Mouse (Mus musculus): ENCODE results near the gene Kit. TPM values are rescaled to one million over a fixed set of nuclear protein-coding genes. Genes with fewer than 3 reads are reported as not detected.
A peak's percentile ranks its signal among the peaks of the same experiment; 100 is the strongest.

Kit gene
- polyA plus RNA-seq, 2 experiments: 11.0 to 13.4 TPM

DNA sequence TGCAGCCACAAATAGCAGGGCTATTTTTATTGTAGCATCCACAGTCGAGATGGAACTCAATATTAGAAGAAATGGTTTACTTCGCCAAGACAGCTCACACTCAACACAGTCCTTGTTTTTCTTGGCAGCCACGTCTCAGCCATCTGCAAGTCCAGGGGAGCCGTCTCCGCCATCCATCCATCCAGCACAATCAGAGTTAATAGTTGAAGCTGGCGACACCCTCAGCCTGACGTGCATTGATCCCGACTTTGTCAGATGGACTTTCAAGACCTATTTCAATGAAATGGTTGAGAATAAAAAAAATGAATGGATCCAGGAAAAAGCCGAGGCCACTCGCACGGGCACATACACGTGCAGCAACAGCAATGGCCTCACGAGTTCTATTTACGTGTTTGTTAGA is 32.2 kb downstream of the Kit start:
- Histone ChIP-seq H3K4me2 (ENCODE audit: low read depth) (no peak overlapping the region), H3K9me3 (ENCODE audit: control insufficient read depth, low read length) (no peaks in the 10 kb centered on the region), H3K27me3 (ENCODE audit: control insufficient read depth, insufficient read depth, low read length) (no peaks in the 10 kb centered on the region), H3K4me3 (ENCODE audit: insufficient read depth in 1 of 2, low read depth in 2 of 2, low read length in 2 of 2) (no peak overlapping the region), H3K27ac (no peak overlapping the region), H3K36me3 (replicated peaks; ENCODE audit: control insufficient read depth, insufficient read depth, low read depth) (no peaks in the 10 kb centered on the region), H3K4me1 (replicated peaks; ENCODE audit: control insufficient read depth in 2 of 2, insufficient read depth in 2 of 2, low read length in 1 of 2) (peaks cover 11 to 32% of the 10 kb centered on the region in 2 experiments), H3K9ac (replicated peaks) (no peak overlapping the region)
- ATAC-seq (ENCODE audit: insufficient read depth): no peak
- DNase-seq (ENCODE audit: low read depth in 3 of 3, low spot score in 3 of 3): no peak
- WGBS (ENCODE audit: insufficient replicate concordance): 60% methylated on average over 14 of the region's 14 CpGs
- TF ChIP-seq CTCF (IDR thresholded peaks at IDR 0.05; ENCODE audit: low read depth): no peak
- TF ChIP-seq EP300 (IDR thresholded peaks at IDR 0.05; ENCODE audit: low read depth): no peak

GRCm38 (mm10) chr5:75607971-75608370 is 33.3 kb downstream of the Kit start:
- DNase-seq (ENCODE audit: low read depth in 3 of 3, low spot score in 3 of 3): peak in 2 of 3 experiments; percentile 18 to 28
- peak overlapping the region; percentile 54 for H3K4me2 ChIP-seq (ENCODE audit: low read depth)

DNA sequence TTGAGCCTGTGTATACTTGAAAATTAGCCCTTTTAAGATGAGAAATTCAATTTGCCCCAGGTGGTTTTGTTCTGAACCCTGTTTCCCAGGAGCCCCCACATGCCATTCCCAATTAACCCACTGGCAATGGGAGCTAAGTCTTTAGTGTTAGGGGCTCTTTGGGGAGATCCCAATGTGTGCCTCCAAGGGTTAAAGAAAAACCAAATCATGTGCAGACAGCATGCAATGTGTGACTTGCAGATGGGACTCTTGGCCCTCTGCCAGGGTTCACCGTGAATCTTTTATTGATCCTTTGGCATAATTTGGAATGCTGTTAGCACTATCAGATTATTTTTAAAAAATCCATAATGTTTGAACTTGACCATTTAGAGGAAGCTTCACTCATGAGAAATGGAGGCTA is 37.7 kb downstream of the Kit start:
- Histone ChIP-seq H3K9me3 (ENCODE audit: control insufficient read depth, low read length) (no peaks in the 10 kb centered on the region), H3K4me1 (replicated peaks; ENCODE audit: control insufficient read depth in 2 of 2, insufficient read depth in 2 of 2, low read length in 1 of 2) (peaks cover 8 to 11% of the 10 kb centered on the region in 2 experiments), H3K27me3 (ENCODE audit: control insufficient read depth, insufficient read depth, low read length) (no peaks in the 10 kb centered on the region), H3K36me3 (replicated peaks; ENCODE audit: control insufficient read depth, insufficient read depth, low read depth) (no peaks in the 10 kb centered on the region), H3K9ac (replicated peaks) (no peak overlapping the region), H3K4me2 (ENCODE audit: low read depth) (no peak overlapping the region), H3K27ac (no peak overlapping the region), H3K4me3 (ENCODE audit: insufficient read depth in 1 of 2, low read depth in 2 of 2, low read length in 2 of 2) (no peak overlapping the region)
- WGBS (ENCODE audit: insufficient replicate concordance): 74% methylated on average over 1 of the region's 1 CpGs
- no peak for TF ChIP-seq EP300 (IDR thresholded peaks at IDR 0.05; ENCODE audit: low read depth)
- TF ChIP-seq CTCF (IDR thresholded peaks at IDR 0.05; ENCODE audit: low read depth): no peak
- ATAC-seq (ENCODE audit: insufficient read depth): no peak
- no peak for DNase-seq (ENCODE audit: low read depth in 3 of 3, low spot score in 3 of 3)

More at GRCm38 (mm10) chr5:75607971-75608370, 33.3 kb downstream of the Kit start:
- no peaks in the 10 kb centered on the region for H3K27me3 ChIP-seq (ENCODE audit: control insufficient read depth, insufficient read depth, low read length)
- 10% methylated on average over 12 of the region's 12 CpGs for WGBS (ENCODE audit: insufficient replicate concordance)
- H3K36me3 ChIP-seq (replicated peaks; ENCODE audit: control insufficient read depth, insufficient read depth, low read depth): no peaks in the 10 kb centered on the region
- no peak overlapping the region for H3K4me3 ChIP-seq (ENCODE audit: insufficient read depth in 1 of 2, low read depth in 2 of 2, low read length in 2 of 2)
- peak overlapping the region; percentile 34 for H3K9ac ChIP-seq (replicated peaks)
- no peaks in the 10 kb centered on the region for H3K9me3 ChIP-seq (ENCODE audit: control insufficient read depth, low read length)
- H3K4me1 ChIP-seq (replicated peaks; ENCODE audit: control insufficient read depth in 2 of 2, insufficient read depth in 2 of 2, low read length in 1 of 2): peaks cover 11 to 24% of the 10 kb centered on the region in 2 experiments
- H3K27ac ChIP-seq: no peak overlapping the region
- TF ChIP-seq CTCF (IDR thresholded peaks at IDR 0.05; ENCODE audit: low read depth) (no peak), EP300 (IDR thresholded peaks at IDR 0.05; ENCODE audit: low read depth) (peak; percentile 51)
- ATAC-seq (ENCODE audit: insufficient read depth): peak; percentile 81

GRCm38 (mm10) chr5:75612926-75613325 is 38.2 kb downstream of the Kit start:
- no peak for DNase-seq (ENCODE audit: low read depth in 3 of 3, low spot score in 3 of 3)
- Histone ChIP-seq H3K4me3 (ENCODE audit: insufficient read depth in 1 of 2, low read depth in 2 of 2, low read length in 2 of 2) (no peak overlapping the region), H3K36me3 (replicated peaks; ENCODE audit: control insufficient read depth, insufficient read depth, low read depth) (no peaks in the 10 kb centered on the region), H3K4me1 (replicated peaks; ENCODE audit: control insufficient read depth in 2 of 2, insufficient read depth in 2 of 2, low read length in 1 of 2) (peaks cover 3 to 6% of the 10 kb centered on the region in 2 experiments; a peak in 3 of 4 replicates), H3K9me3 (ENCODE audit: control insufficient read depth, low read length) (no peaks in the 10 kb centered on the region), H3K9ac (replicated peaks) (no peak overlapping the region), H3K27me3 (ENCODE audit: control insufficient read depth, insufficient read depth, low read length) (no peaks in the 10 kb centered on the region), H3K4me2 (ENCODE audit: low read depth) (no peak overlapping the region), H3K27ac (no peak overlapping the region)
- TF ChIP-seq EP300 (IDR thresholded peaks at IDR 0.05; ENCODE audit: low read depth): no peak
- no peak for TF ChIP-seq CTCF (IDR thresholded peaks at IDR 0.05; ENCODE audit: low read depth)
- no peak for ATAC-seq (ENCODE audit: insufficient read depth)
- WGBS (ENCODE audit: insufficient replicate concordance): 69% methylated on average over 4 of the region's 4 CpGs

- TF ChIP-seq CTCF (IDR thresholded peaks at IDR 0.05; ENCODE audit: low read depth): no peak
- no peak for TF ChIP-seq EP300 (IDR thresholded peaks at IDR 0.05; ENCODE audit: low read depth)
- H3K4me2 ChIP-seq (ENCODE audit: low read depth): no peak overlapping the region
- H3K27ac ChIP-seq: no peak overlapping the region
- no peaks in the 10 kb centered on the region for H3K36me3 ChIP-seq (replicated peaks; ENCODE audit: control insufficient read depth, insufficient read depth, low read depth)
- no peak overlapping the region for H3K9ac ChIP-seq (replicated peaks)
- ATAC-seq (ENCODE audit: insufficient read depth): no peak
- WGBS (ENCODE audit: insufficient replicate concordance): 83% methylated on average over 11 of the region's 11 CpGs
- no peaks in the 10 kb centered on the region for H3K27me3 ChIP-seq (ENCODE audit: control insufficient read depth, insufficient read depth, low read length)
- no peak overlapping the region for H3K4me3 ChIP-seq (ENCODE audit: insufficient read depth in 1 of 2, low read depth in 2 of 2, low read length in 2 of 2)
- no peaks in the 10 kb centered on the region for H3K4me1 ChIP-seq (replicated peaks; ENCODE audit: control insufficient read depth in 2 of 2, insufficient read depth in 2 of 2, low read length in 1 of 2)
- H3K9me3 ChIP-seq (ENCODE audit: control insufficient read depth, low read length): no peaks in the 10 kb centered on the region
- no peak for DNase-seq (ENCODE audit: low read depth in 3 of 3, low spot score in 3 of 3)
Observed at GRCm38 (mm10) chr5:75615000-75615571, 40.4 kb downstream of the Kit start.

Measured in liver, embryonic 14.5 days (tissue).